Mouse (Mus musculus): ENCODE data around the gene Cntfr. TPM values are rescaled to one million over a fixed set of nuclear protein-coding genes. Genes with fewer than 3 reads are reported as not detected.
"Not testable (repeated sequence)": the region's sequence is repeated elsewhere in the genome, so short reads cannot be mapped to it uniquely, and the experiment has no call there.

Gene Cntfr
- total RNA-seq, 2 experiments from 2014 or later: 40.8 to 41.9 TPM

DNA sequence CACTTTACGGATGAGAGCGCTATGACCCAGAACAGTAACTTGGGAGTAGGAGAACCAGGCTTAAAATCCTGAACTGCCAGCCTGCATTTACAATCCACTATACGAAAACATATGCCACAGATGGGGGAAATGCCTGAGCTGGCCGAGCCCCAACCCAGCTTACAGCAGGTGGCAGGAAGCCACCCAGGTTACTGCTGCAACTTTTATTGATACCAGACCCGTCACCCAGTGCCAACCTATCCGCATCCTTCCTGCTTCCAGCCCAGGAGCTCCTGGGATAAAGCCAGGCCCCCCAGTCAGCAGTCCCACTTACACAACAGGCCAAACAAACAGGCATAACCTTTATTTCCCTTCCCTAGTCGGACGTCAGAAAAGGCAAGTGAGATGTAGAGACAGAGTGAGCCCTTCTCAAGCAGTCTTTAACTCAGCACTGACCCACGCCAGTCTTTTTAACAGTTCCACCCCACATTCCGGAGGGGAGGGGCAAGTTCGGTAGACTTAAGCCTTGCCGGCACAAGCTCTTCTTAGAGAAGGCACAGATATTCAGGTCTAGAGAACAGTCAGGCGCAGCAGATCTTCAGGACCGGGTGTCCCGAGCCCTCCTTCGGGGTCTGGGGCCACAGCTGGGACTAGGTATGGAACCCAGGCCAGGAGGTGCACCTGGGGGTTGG is 15.0 kb upstream of the Cntfr start:
- no peak for DNase-seq (ENCODE audit: low spot score in 2 of 2)

- DNase-seq (ENCODE audit: low spot score in 2 of 2): no peak
These were observed 13.3 kb upstream of the Cntfr start for GRCm38 (mm10) chr4:41710229-41710628.

- DNase-seq (ENCODE audit: low spot score in 2 of 2): no peak
These were observed 11.4 kb upstream of the Cntfr start for GRCm38 (mm10) chr4:41708192-41708745.

DNA sequence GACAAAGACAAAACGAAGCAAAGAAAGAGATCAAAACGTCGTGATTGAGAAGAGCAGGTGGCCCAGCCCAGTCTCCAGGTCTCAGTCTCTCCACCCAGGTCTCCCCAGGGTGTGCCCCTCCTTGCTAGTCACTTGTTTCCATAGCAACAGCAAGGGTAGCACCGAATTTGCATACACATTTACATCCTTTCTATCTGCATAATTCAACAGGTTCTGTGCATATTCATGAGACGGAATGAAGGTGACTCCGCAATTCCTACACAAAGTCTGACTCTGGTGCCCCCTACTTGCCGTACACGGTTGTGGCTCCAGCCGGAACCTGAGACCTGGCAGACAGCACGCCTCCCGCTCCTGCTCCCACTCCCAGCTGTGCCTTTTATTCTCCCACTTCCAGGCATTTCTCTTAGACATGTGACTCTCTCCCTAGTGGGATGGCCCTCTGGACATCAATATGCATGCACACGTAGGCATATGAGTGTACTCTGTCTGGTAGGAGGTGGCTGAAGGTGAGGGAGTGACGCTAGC is 10.2 kb upstream of the Cntfr start:
- DNase-seq (ENCODE audit: low spot score in 2 of 2): peak in 1 of 2 experiments; percentile 52

DNA sequence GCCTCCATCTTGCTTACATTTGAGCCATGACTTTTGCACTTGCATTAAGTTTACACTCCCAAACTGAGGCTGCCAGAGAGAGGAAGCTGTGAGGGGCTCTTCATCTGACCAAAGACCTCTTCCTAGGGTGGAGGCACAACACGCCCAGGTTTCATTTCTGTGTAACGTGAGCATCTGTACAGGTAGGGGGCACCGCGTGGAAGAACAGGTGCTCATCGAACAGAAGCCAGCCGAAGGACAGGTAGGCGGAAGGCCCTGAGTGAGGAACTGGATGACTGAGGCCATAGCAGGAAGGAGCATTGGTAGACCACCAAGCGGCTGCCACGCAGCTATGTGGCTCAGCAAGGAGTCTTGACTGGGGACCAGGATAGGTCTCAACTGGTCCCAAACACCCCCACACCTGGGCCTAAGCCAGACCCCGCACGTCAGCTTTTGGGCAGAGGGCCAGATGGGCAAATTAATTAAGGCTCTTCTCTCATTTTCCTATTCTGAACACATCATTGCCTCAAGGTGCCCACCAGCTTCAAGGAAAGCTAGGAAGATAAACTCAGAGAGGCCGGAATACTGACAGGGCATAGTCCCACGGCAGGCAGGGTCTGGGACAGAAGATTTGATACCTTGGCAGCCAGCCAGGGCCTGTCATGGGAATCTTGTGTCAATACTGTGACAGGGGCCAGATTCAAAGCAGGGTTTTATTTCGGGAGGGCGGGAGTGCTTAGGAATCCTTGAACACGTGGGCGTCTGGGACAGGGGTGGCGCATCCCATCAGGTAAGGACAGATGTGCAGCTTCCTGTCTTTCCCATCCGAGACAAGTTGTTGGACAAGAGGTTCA is 9.2 kb upstream of the Cntfr start:
- DNase-seq (ENCODE audit: low spot score in 2 of 2): no peak

GRCm38 (mm10) chr4:41704651-41705050 is 7.8 kb upstream of the Cntfr start:
- DNase-seq (ENCODE audit: low spot score in 2 of 2): no peak

DNA sequence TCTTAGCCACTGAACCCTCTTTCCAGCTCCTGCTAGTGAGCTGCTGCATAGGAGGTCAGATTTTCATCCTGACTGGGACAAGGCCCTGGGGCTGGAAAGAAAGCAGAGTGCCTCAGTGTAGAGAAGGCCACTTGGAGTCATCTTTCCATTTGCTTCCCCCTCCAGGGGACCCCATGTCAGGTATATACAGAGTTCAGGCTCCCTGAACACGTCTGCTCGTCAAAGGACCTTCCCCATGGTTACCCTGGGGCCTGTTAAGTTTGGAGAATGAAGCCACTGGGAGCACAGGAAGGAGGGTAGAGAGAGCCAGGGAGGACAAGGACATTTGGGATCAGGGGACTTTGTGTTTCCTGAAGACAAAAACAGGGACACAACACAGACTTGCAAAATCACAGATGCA is 5.3 kb upstream of the Cntfr start:
- not testable (repeated sequence) for DNase-seq (ENCODE audit: low spot score in 2 of 2)

GRCm38 (mm10) chr4:41700224-41700623 is 3.3 kb upstream of the Cntfr start:
- DNase-seq (ENCODE audit: low spot score in 2 of 2): not testable (repeated sequence)

DNA sequence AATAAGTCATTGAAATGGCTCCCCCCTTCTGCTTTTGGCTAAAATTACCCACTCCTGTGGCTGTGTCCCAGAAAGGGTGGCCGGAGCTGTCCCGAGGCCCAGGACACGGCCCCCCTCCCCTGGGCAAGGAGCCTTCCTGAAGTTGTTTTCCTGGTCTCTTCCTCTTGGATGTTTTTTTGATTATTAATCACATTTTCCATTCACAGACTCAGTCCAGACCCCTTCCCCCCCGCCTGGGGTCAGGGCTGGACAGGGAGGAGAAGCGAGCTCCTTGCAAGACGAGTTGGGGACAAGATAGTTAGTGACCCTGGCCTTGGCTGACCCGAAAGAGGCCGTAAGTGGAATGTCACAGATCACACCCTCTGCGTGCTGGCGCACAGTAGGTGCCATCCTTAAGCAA is 2.9 kb upstream of the Cntfr start, which contains the start of gene Il11ra1:
Gene Il11ra1, plus strand, starts transcription at position 207 of the 400 bp plus-strand sequence.
- DNase-seq (ENCODE audit: low spot score in 2 of 2): not testable (repeated sequence)

- peak in 1 of 2 experiments; percentile 50 for DNase-seq (ENCODE audit: low spot score in 2 of 2)
These were observed 1.6 kb upstream of the Cntfr start for GRCm38 (mm10) chr4:41698421-41699016.

- not testable (repeated sequence) for DNase-seq (ENCODE audit: low spot score in 2 of 2)
These were observed 437 bp downstream of the Cntfr start for GRCm38 (mm10) chr4:41696452-41696851.

DNA sequence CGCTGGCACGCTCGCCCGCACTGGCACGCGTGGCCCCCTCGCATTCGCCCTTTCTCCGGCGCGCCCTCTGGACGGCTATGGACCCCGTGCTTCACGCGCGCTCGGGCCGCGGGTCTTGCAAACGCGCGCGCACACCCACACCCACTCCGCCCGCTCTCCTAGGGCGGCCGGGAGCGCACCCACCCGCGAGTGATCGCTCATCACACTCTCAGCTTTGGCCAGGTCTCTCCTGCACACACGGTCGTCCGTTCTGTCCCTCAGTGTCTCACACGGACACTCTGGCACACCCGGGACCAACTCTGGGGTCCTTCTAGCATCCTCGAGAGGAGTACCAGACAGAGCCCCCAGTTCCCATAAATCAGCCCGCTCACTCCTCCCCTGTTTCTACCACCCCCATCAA is 1.1 kb downstream of the Cntfr start:
- not testable (repeated sequence) for DNase-seq (ENCODE audit: low spot score in 2 of 2)

DNA sequence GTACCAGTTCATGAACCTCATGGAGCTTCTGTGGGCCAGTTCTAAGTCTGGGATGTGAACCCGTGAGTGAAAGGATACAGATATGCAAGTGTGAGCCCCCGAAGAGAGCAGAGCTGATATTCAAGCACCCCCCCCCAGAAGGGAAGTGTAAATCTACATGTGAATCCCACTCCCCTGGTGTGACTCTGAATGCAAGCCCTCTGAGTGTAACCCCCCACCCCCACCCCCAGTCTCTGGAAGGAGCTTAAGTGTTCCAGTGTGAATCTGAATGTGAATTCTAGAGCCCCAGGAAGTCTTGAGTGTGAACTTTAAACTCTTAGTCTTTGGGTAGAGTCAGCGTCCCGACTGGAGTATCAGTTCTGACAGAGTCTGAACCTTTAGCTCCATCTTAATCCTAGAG is 3.4 kb downstream of the Cntfr start:
- DNase-seq (ENCODE audit: low spot score in 2 of 2): not testable (repeated sequence)

GRCm38 (mm10) chr4:41690014-41690413 is 6.9 kb downstream of the Cntfr start:
- not testable (repeated sequence) for DNase-seq (ENCODE audit: low spot score in 2 of 2)

DNA sequence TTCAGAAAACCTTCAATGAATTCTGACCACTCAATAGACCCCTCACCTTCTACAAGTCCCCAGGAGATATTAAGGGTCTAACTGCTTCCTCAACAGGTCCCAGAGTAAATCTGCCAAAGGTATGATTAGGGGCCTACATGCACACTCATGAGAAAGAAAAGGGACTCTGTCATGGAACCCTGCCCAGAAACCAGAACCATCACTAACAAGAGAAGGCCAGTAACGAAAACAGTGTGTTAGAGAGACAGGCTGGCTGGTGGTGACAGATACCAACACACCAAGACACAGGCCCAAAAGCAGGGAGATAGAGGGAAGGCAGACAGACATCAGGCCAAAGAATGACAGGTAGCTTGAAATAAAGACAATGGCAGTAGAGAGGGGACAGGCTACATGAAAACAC is 8.3 kb downstream of the Cntfr start:
- DNase-seq (ENCODE audit: low spot score in 2 of 2): not testable (repeated sequence)

DNA sequence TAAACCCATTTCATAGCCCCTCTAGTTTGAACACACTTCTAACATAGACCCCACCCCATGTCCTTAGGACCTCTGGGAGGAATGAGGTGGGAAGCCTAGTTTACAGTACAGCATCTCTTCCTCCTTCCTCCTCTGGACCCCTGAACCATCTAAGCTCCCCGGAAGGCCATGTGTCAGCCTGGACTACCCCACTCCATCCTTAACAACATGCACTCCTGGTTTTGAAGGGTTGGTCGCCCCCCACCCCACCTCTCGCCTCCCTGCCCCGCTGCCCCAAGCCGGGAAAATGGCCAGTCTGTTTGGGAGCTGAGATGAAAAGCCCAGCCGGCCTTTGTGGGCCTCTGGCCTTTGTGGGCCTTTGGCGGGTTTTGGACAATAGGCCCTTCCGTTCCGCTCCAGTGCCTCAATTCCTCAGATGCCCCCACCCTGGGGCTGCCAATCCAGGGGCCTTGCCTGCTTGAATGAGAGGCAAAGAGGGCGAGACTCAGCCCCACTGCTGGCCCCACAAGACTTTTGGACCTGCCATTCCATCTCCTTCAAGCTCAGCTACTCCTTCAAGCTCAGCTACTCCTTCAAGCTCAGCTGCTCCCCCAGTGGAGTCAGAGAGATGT is 10.9 kb downstream of the Cntfr start:
- not testable (repeated sequence) for DNase-seq (ENCODE audit: low spot score in 2 of 2)

GRCm38 (mm10) chr4:41684931-41685453 is 11.9 kb downstream of the Cntfr start:
- not testable (repeated sequence) for DNase-seq (ENCODE audit: low spot score in 2 of 2)

GRCm38 (mm10) chr4:41684131-41684930 is 12.6 kb downstream of the Cntfr start:
- not testable (repeated sequence) for DNase-seq (ENCODE audit: low spot score in 2 of 2)

DNA sequence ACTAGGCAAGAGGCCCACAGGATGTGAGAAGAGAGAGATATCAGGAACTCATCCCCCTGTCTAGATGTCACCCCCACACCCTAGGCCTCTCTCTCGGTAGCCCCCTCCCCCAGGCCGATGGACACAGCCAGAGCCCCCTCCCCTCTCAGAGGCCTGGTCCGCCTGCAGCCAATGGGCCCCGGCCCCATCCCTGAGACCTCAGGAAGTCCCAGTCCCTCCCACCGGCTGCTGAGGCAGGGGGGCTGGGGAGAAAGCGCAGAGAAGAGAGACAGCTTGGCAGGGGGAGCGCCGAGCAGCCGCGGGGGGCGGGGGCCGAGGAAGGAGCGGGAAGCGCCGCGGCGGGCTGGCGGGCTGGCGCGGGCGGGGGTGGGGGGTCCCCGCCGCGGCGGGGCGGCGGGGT is 13.6 kb downstream of the Cntfr start:
- DNase-seq (ENCODE audit: low spot score in 2 of 2): not testable (repeated sequence)

DNA sequence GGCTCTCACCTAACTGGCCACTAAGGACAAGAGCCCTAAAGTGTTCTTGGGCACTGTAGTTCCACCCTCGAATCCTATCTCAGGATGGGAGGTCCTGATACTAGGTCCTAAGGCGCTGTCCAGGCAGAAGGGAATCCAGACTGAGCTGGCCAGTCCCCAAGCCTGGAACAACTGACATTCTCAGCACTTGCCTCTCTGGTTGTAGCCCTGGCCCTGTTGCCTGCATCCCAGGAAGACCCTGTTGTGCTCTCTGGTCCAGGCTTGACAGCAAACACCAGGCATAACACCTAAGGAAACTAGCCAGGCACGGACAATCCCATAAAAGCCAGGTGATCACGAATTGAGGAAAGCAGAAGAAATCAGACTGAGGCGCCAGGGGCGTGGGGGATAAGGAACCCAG is 14.1 kb downstream of the Cntfr start:
- no peak for DNase-seq (ENCODE audit: low spot score in 2 of 2)
